Comparison of ENCODE assay signal across 24 mouse cellular contexts in the genomic region with DNA sequence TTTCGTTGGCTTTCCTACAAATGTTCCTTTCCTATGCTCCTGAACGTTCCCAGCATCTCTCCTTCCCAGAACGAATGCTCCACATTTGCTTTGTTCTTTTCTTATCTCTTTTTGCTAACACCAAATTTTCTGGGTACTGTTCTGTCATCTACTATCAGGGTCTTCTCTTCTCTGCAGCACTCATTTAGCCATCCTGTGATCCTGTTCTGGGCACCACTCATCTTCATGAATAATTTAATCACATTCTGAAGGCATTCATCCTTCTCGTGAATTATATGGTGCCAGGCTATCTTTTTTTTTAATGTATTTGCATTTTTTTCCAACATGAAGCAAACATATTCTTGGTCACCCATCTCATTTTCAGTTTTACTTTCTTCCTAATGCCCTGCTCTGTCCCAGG.
DNase-seq lines count a peak whose midpoint lies in the region; ATAC-seq and TF ChIP-seq lines count a peak whose summit lies in the region.
"Had no signal": no experiment of that assay in that cellular context is flagged by ENCODE, and none has a peak within 500 bp of the region (broad histone marks: within the 10 kb centered on the region; RNA-seq: fewer than 3 reads in every experiment).

No protein-coding gene starts in this region.

- no peaks in the 10 kb centered on the region for H3K9me3 ChIP-seq in forebrain, postnatal 0 days (ENCODE audit: low read length)
- no peaks in the 10 kb centered on the region for H3K9me3 ChIP-seq in forebrain, embryonic 12.5 days
- H3K9me3 ChIP-seq in midbrain, embryonic 15.5 days, result no peaks in the 10 kb centered on the region
- H3K9me3 ChIP-seq in midbrain, embryonic 10.5 days (replicated peaks), result no peaks in the 10 kb centered on the region
- H3K9me3 ChIP-seq: forebrain, embryonic 13.5 days; heart, embryonic 10.5 days; heart, embryonic 13.5 days had no signal

- no peak for DNase-seq in forebrain, postnatal 0 days
- no peak for DNase-seq in midbrain, embryonic 10.5 days (ENCODE audit: low spot score)
- DNase-seq in brain, embryonic 14.5 days (ENCODE audit: low read depth), result peak; percentile 38
- DNase-seq in left cerebral cortex, adult 11 months (ENCODE audit: low spot score), result no peak
- DNase-seq: adrenal gland, adult 8-10 months; adrenal gland, postnatal 25 days; cerebellum, adult 18-20 months; cerebellum, adult 9-10 months; cerebellum, postnatal 14 days; gastrocnemius, postnatal 10 days; gastrocnemius, postnatal 36 days; heart, adult 2 months; heart, postnatal 14 days; heart, postnatal 4 days had no signal

- no peak for TF ChIP-seq POLR2A in brain, embryonic 14.5 days (IDR thresholded peaks at IDR 0.05; ENCODE audit: borderline replicate concordance, extremely low read depth, insufficient read depth, insufficient read length, poor library complexity, severe bottlenecking)

- H3K9ac ChIP-seq in forebrain, postnatal 0 days, result no peak overlapping the region
- H3K9ac ChIP-seq in forebrain, embryonic 12.5 days, result no peak overlapping the region
- no peak overlapping the region for H3K9ac ChIP-seq in midbrain, embryonic 15.5 days
- H3K9ac ChIP-seq: forebrain, embryonic 13.5 days; heart, embryonic 13.5 days; hindbrain, embryonic 14.5 days had no signal

- no peaks in the 10 kb centered on the region for H3K36me3 ChIP-seq in forebrain, postnatal 0 days (ENCODE audit: insufficient read depth)
- no peaks in the 10 kb centered on the region for H3K36me3 ChIP-seq in forebrain, embryonic 12.5 days (replicated peaks)
- H3K36me3 ChIP-seq in midbrain, embryonic 15.5 days (replicated peaks), result no peaks in the 10 kb centered on the region
- no peaks in the 10 kb centered on the region for H3K36me3 ChIP-seq in midbrain, embryonic 10.5 days
- H3K36me3 ChIP-seq: heart, embryonic 10.5 days; heart, embryonic 13.5 days had no signal

- no peaks in the 10 kb centered on the region for H3K4me1 ChIP-seq in forebrain, postnatal 0 days (ENCODE audit: insufficient read depth)
- peaks cover 3% of the 10 kb centered on the region; the same call in 1 of the 2 replicates for H3K4me1 ChIP-seq in forebrain, embryonic 12.5 days
- peaks cover 16% of the 10 kb centered on the region for H3K4me1 ChIP-seq in midbrain, embryonic 15.5 days
- H3K4me1 ChIP-seq in midbrain, embryonic 10.5 days, result no peaks in the 10 kb centered on the region
- H3K4me1 ChIP-seq: forebrain, embryonic 13.5 days; heart, embryonic 10.5 days; heart, embryonic 13.5 days had no signal

- H3K27ac ChIP-seq in forebrain, postnatal 0 days (ENCODE audit: low read depth, low read length), result no peak overlapping the region
- H3K27ac ChIP-seq in forebrain, embryonic 12.5 days, result no peak overlapping the region
- peak overlapping the region; percentile 32 for H3K27ac ChIP-seq in midbrain, embryonic 15.5 days
- H3K27ac ChIP-seq in midbrain, embryonic 10.5 days (replicated peaks), result no peak overlapping the region
- H3K27ac ChIP-seq: forebrain, embryonic 13.5 days; heart, adult 2 months; heart, embryonic 10.5 days; heart, embryonic 13.5 days; hindbrain, embryonic 14.5 days; hindbrain, postnatal 0 days had no signal

- no peak overlapping the region for H3K4me2 ChIP-seq in forebrain, postnatal 0 days (ENCODE audit: low read depth)
- H3K4me2 ChIP-seq in forebrain, embryonic 12.5 days, result no peak overlapping the region
- H3K4me2 ChIP-seq in midbrain, embryonic 15.5 days, result no peak overlapping the region
- H3K4me2 ChIP-seq: forebrain, embryonic 13.5 days; heart, embryonic 13.5 days; hindbrain, embryonic 14.5 days had no signal

- WGBS in forebrain, postnatal 0 days, result 60% methylated on average over 4 of the region's 4 CpGs
- WGBS in forebrain, embryonic 12.5 days, result 80% methylated on average over 4 of the region's 4 CpGs
- 62% methylated on average over 4 of the region's 4 CpGs for WGBS in midbrain, embryonic 15.5 days
- WGBS in midbrain, embryonic 10.5 days, result 87% methylated on average over 4 of the region's 4 CpGs

- TF ChIP-seq CTCF in forebrain, postnatal 0 days (IDR thresholded peaks at IDR 0.05; ENCODE audit: low read depth), result no peak
- no peak for TF ChIP-seq CTCF in brain, embryonic 14.5 days (IDR thresholded peaks at IDR 0.05; ENCODE audit: borderline replicate concordance, extremely low read depth, insufficient read depth, insufficient read length)

- ATAC-seq in forebrain, postnatal 0 days, result peak; percentile 65; the same call in 1 of the 2 replicates
- no peak for ATAC-seq in forebrain, embryonic 12.5 days (ENCODE audit: low FRiP score)
- ATAC-seq in midbrain, embryonic 15.5 days (replicated peaks), result no peak
- ATAC-seq: activated CD4-positive, CD25-positive, alpha-beta regulatory T cell, adult 4 months; CD4-positive, CD25-positive, alpha-beta regulatory T cell, adult 4 months; forebrain, embryonic 13.5 days; hindbrain, postnatal 0 days; inflammation-experienced regulatory T-cells, adult 6 months had no signal

- no peaks in the 10 kb centered on the region for H3K27me3 ChIP-seq in forebrain, postnatal 0 days (ENCODE audit: insufficient read depth, low read length)
- H3K27me3 ChIP-seq in forebrain, embryonic 12.5 days, result no peaks in the 10 kb centered on the region
- no peaks in the 10 kb centered on the region for H3K27me3 ChIP-seq in midbrain, embryonic 15.5 days (replicated peaks)
- no peaks in the 10 kb centered on the region for H3K27me3 ChIP-seq in midbrain, embryonic 10.5 days (ENCODE audit: low read depth, poor library complexity, severe bottlenecking)
- H3K27me3 ChIP-seq: forebrain, embryonic 13.5 days; heart, embryonic 13.5 days had no signal

- H3K4me3 ChIP-seq in forebrain, postnatal 0 days (ENCODE audit: low read depth, low read length), result no peak overlapping the region
- H3K4me3 ChIP-seq in forebrain, embryonic 12.5 days (replicated peaks), result no peak overlapping the region
- no peak overlapping the region for H3K4me3 ChIP-seq in midbrain, embryonic 15.5 days
- no peak overlapping the region for H3K4me3 ChIP-seq in midbrain, embryonic 10.5 days
- H3K4me3 ChIP-seq: forebrain, embryonic 13.5 days; heart, adult 2 months; heart, embryonic 10.5 days; heart, embryonic 13.5 days had no signal
